Mouse (Mus musculus): ENCODE results near the gene Man1a. TPM values are rescaled to one million over a fixed set of nuclear protein-coding genes. Genes with fewer than 3 reads are reported as not detected.

Man1a gene
- total and polyA plus RNA-seq, 3 experiments, result 5.8 to 7.3 TPM; not detected in 1

GRCm38 (mm10) chr10:53922236-53922635 lies 154.2 kb downstream of the Man1a start:
- Histone ChIP-seq H3K9me3 (replicated peaks; ENCODE audit: insufficient read depth, low read length) (no peaks in the 10 kb centered on the region), H3K9ac (ENCODE audit: control insufficient read depth, low read depth, low read length, poor library complexity, severe bottlenecking) (no peak overlapping the region)

GRCm38 (mm10) chr10:53917517-53917916 lies 158.9 kb downstream of the Man1a start:
- TF ChIP-seq NELFE (IDR thresholded peaks at IDR 0.05; ENCODE audit: low read depth, low read length) (no peak), MYC (IDR thresholded peaks at IDR 0.05; ENCODE audit: low read depth, low read length) (no peak), MAFK (IDR thresholded peaks at IDR 0.05; ENCODE audit: borderline replicate concordance, low read depth, low read length) (no peak), ZKSCAN1 (IDR thresholded peaks at IDR 0.05; ENCODE audit: low read depth, low read length) (no peak), ETS1 (IDR thresholded peaks at IDR 0.05; ENCODE audit: low read depth, low read length) (no peak), MEF2A (IDR thresholded peaks at IDR 0.05; ENCODE audit: extremely low read depth, insufficient replicate concordance, low read depth, low read length, poor library complexity, severe bottlenecking) (no peak), MXI1 (IDR thresholded peaks at IDR 0.05; ENCODE audit: low read depth, low read length) (no peak), EP300 (IDR thresholded peaks at IDR 0.05; ENCODE audit: low read depth in 1 of 2, low read length in 2 of 2) (no peak), POLR2A (IDR thresholded peaks at IDR 0.05; ENCODE audit: control insufficient read depth in 1 of 2, insufficient read depth in 1 of 2, low read depth in 1 of 2, low read length in 2 of 2, poor library complexity in 1 of 2) (no peak), POLR2AphosphoS5 (IDR thresholded peaks at IDR 0.05; ENCODE audit: borderline replicate concordance, low read depth, low read length) (no peak)

More at GRCm38 (mm10) chr10:53922236-53922635, 154.2 kb downstream of the Man1a start:
- Histone ChIP-seq H3K36me3 (ENCODE audit: control insufficient read depth in 1 of 2, insufficient read depth in 2 of 2, low read length in 2 of 2) (no peaks in the 10 kb centered on the region), H3K27me3 (ENCODE audit: control insufficient read depth in 1 of 2, insufficient read depth in 2 of 2, low read length in 2 of 2) (no peaks in the 10 kb centered on the region), H3K4me1 (ENCODE audit: control insufficient read depth in 1 of 2, insufficient read depth in 2 of 2, low read length in 2 of 2) (no peaks in the 10 kb centered on the region), H3K79me2 (ENCODE audit: control insufficient read depth, insufficient read depth, low read length, poor library complexity) (no peaks in the 10 kb centered on the region), H3K27ac (ENCODE audit: control insufficient read depth, low read depth, low read length) (no peak overlapping the region), H3K4me3 (ENCODE audit: control insufficient read depth in 1 of 2, insufficient read depth in 1 of 2, low read depth in 2 of 2, low read length in 2 of 2) (no peak overlapping the region)
- no peak for DNase-seq (ENCODE audit: low read depth, low spot score)
- TF ChIP-seq USF2 (IDR thresholded peaks at IDR 0.05; ENCODE audit: borderline replicate concordance in 1 of 2, insufficient read depth in 1 of 2, low read depth in 1 of 2, low read length in 2 of 2) (no peak), MAZ (IDR thresholded peaks at IDR 0.05; ENCODE audit: low read depth, low read length) (no peak), CHD2 (IDR thresholded peaks at IDR 0.05; ENCODE audit: low read length) (no peak), SIN3A (IDR thresholded peaks at IDR 0.05; ENCODE audit: low read length) (no peak), ELF1 (IDR thresholded peaks at IDR 0.05; ENCODE audit: low read depth, low read length) (no peak), MXI1 (IDR thresholded peaks at IDR 0.05; ENCODE audit: low read depth, low read length) (no peak), JUND (IDR thresholded peaks at IDR 0.05; ENCODE audit: low read depth, low read length) (no peak), GABPA (IDR thresholded peaks at IDR 0.05; ENCODE audit: low read depth, low read length) (no peak), TBP (IDR thresholded peaks at IDR 0.05; ENCODE audit: low read depth, low read length) (no peak), BHLHE40 (IDR thresholded peaks at IDR 0.05; ENCODE audit: borderline replicate concordance, low read depth, low read length) (no peak), ZNF384 (IDR thresholded peaks at IDR 0.05; ENCODE audit: low read depth, low read length) (no peak), TAL1 (IDR thresholded peaks at IDR 0.05; ENCODE audit: low read length) (no peak), ZMIZ1 (IDR thresholded peaks at IDR 0.05; ENCODE audit: low read depth, low read length) (no peak), CHD1 (IDR thresholded peaks at IDR 0.05; ENCODE audit: low read depth, low read length) (no peak), MAX (IDR thresholded peaks at IDR 0.05; ENCODE audit: low read length) (no peak), E2F4 (IDR thresholded peaks at IDR 0.05; ENCODE audit: borderline replicate concordance, low read depth, low read length) (no peak), MYB (IDR thresholded peaks at IDR 0.05; ENCODE audit: low read depth, low read length) (no peak), POLR2AphosphoS2 (IDR thresholded peaks at IDR 0.05; ENCODE audit: low read length) (no peak), UBTF (IDR thresholded peaks at IDR 0.05; ENCODE audit: borderline replicate concordance, insufficient read depth, low read depth, low read length) (no peak), MYC (IDR thresholded peaks at IDR 0.05; ENCODE audit: low read depth, low read length) (no peak)

More at GRCm38 (mm10) chr10:53917517-53917916, 158.9 kb downstream of the Man1a start:
- DNase-seq (ENCODE audit: low read depth, low spot score), result no peak
- Histone ChIP-seq H3K36me3 (ENCODE audit: control insufficient read depth in 1 of 2, insufficient read depth in 2 of 2, low read length in 2 of 2) (peaks cover 0 to 2% of the 10 kb centered on the region in 2 experiments; a peak in 1 of 4 replicates), H3K9ac (ENCODE audit: control insufficient read depth, low read depth, low read length, poor library complexity, severe bottlenecking) (no peak overlapping the region), H3K4me3 (ENCODE audit: control insufficient read depth in 1 of 2, insufficient read depth in 1 of 2, low read depth in 2 of 2, low read length in 2 of 2) (no peak overlapping the region), H3K79me2 (ENCODE audit: control insufficient read depth, insufficient read depth, low read length, poor library complexity) (no peaks in the 10 kb centered on the region), H3K9me3 (replicated peaks; ENCODE audit: insufficient read depth, low read length) (no peaks in the 10 kb centered on the region), H3K27me3 (ENCODE audit: control insufficient read depth in 1 of 2, insufficient read depth in 2 of 2, low read length in 2 of 2) (no peaks in the 10 kb centered on the region), H3K27ac (ENCODE audit: control insufficient read depth, low read depth, low read length) (no peak overlapping the region), H3K4me1 (ENCODE audit: control insufficient read depth in 1 of 2, insufficient read depth in 2 of 2, low read length in 2 of 2) (peaks cover 0 to 5% of the 10 kb centered on the region in 2 experiments; a peak in 2 of 4 replicates)

All from MEL (cell line).